Mouse (Mus musculus) midbrain, embryonic 14.5 days (tissue): ENCODE measurements around the gene Serpinb3a. TPM values are rescaled to one million over a fixed set of nuclear protein-coding genes. Genes with fewer than 3 reads are reported as not detected.
"Not testable (repeated sequence)": the region's sequence is repeated elsewhere in the genome, so short reads cannot be mapped to it uniquely, and the experiment has no call there.

Experiments used
- ATAC-seq: fragments of 200-750 bp; cut with Nextera tagmentation; 2 replicates; pipeline ENCODE4 v1.8.0; 2017; ENCODE audit warnings: moderate number of reproducible peaks, moderate library complexity; ENCODE audit not compliant: low FRiP score, low TSS enrichment
- DNase-seq: peaks from one replicate; pipeline ENCODE4 v3.0.0-alpha.2; 2015
- H3K27ac ChIP-seq: fragments of 300-500 bp; sonication (generic); replicated peaks from 2 replicates; pipeline ENCODE4 v1.5.1; 2014; ENCODE audit warnings: mild to moderate bottlenecking, low read depth, low read length, moderate library complexity
- H3K27me3 ChIP-seq: fragments of 300-500 bp; sonication (generic); 2 replicates; pipeline ENCODE4 v1.6.1; 2014; ENCODE audit warnings: low read length, control low read depth, mixed read lengths; ENCODE audit not compliant: control insufficient read depth, insufficient read depth
- H3K36me3 ChIP-seq: fragments of 300-500 bp; sonication (generic); 2 replicates; pipeline ENCODE4 v1.6.1; 2014; ENCODE audit warnings: low read length, control low read depth; ENCODE audit not compliant: control insufficient read depth, insufficient read depth
- H3K4me1 ChIP-seq: fragments of 300-500 bp; sonication (generic); 2 replicates; pipeline ENCODE4 v1.6.1; 2014; ENCODE audit warnings: mild to moderate bottlenecking, antibody characterized with exemption, low read length, control low read depth; ENCODE audit not compliant: control insufficient read depth, insufficient read depth
- H3K4me2 ChIP-seq: fragments of 300-500 bp; sonication (generic); 2 replicates; pipeline ENCODE4 v1.6.1; 2014; ENCODE audit warnings: mild to moderate bottlenecking, low read length, moderate library complexity
- H3K4me3 ChIP-seq: fragments of 300-500 bp; sonication (generic); replicated peaks from 2 replicates; pipeline ENCODE4 v1.5.1; 2014; ENCODE audit warnings: low read depth, low read length
- H3K9ac ChIP-seq: fragments of 300-500 bp; sonication (generic); replicated peaks from 2 replicates; pipeline ENCODE4 v1.6.1; 2014; ENCODE audit warnings: mild to moderate bottlenecking, low read length, moderate library complexity
- H3K9me3 ChIP-seq: fragments of 300-500 bp; sonication (generic); 2 replicates; pipeline ENCODE4 v1.6.1; 2016; ENCODE audit warnings: low read length, control low read depth, mixed read lengths; ENCODE audit not compliant: control insufficient read depth
- WGBS: fragments of 180-500 bp; shearing (Covaris S2); extraction: QIAGEN DNeasy Blood & Tissue Kit; methylation state at CpG from one replicate; pipeline ENCODE4 v1.1.7; 2014; 5-methylcytosine and 5-hydroxymethylcytosine counted together
- polyA plus RNA-seq: library from polyadenylated mRNA; unstranded; fragments of >200 nt; fragmentation: Nextera tagmentation; extraction: Ambion mirVana; gene quantifications from 2 replicates; pipeline ENCODE4 v1.2.1, GENCODE M21; 2014

The Serpinb3a gene
- not detected in 2 replicates for polyA plus RNA-seq

GRCm38 (mm10) chr1:107052203-107052602 lies at the start of gene Serpinb3a:
Gene Serpinb3a (minus strand): TSS chr1:107052303.
- WGBS: 82% methylated on average over 1 of the region's 1 CpGs
- Histone ChIP-seq H3K4me3 (no peak within 1 kb of the TSS), H3K9me3 (no peaks in the 10 kb centered on the region), H3K27ac (no peak within 1 kb of the TSS), H3K4me1 (no peaks in the 10 kb centered on the region), H3K4me2 (no peak within 1 kb of the TSS), H3K27me3 (no peaks in the 10 kb centered on the region), H3K9ac (no peak within 1 kb of the TSS), H3K36me3 (no peaks in the 10 kb centered on the region)
- DNase-seq: no peak
- ATAC-seq: no peak

GRCm38 (mm10) chr1:107098417-107098816 lies 46.3 kb upstream of the Serpinb3a start:
- H3K4me3 ChIP-seq: no peak overlapping the region
- H3K36me3 ChIP-seq: no peaks in the 10 kb centered on the region
- H3K27ac ChIP-seq: no peak overlapping the region
- H3K4me1 ChIP-seq: no peaks in the 10 kb centered on the region
- ATAC-seq (peak; percentile 53; the same call in 1 of the 2 replicates), DNase-seq (no peak)
- no peak overlapping the region for H3K9ac ChIP-seq
- H3K4me2 ChIP-seq: no peak overlapping the region
- WGBS: 91% methylated on average over 2 of the region's 2 CpGs
- H3K27me3 ChIP-seq: no peaks in the 10 kb centered on the region
- H3K9me3 ChIP-seq: no peaks in the 10 kb centered on the region

- H3K9me3 ChIP-seq: no peaks in the 10 kb centered on the region
- no peak within 1 kb of the TSS for H3K4me2 ChIP-seq
- H3K4me3 ChIP-seq: no peak within 1 kb of the TSS
- no peak within 1 kb of the TSS for H3K27ac ChIP-seq
- H3K4me1 ChIP-seq: no peaks in the 10 kb centered on the region
- DNase-seq (no peak), ATAC-seq (no peak)
- no peaks in the 10 kb centered on the region for H3K27me3 ChIP-seq
- H3K9ac ChIP-seq: no peak within 1 kb of the TSS
- no peaks in the 10 kb centered on the region for H3K36me3 ChIP-seq
These were observed 31.3 kb upstream of the Serpinb3a start, which contains the start of gene Serpinb3d for GRCm38 (mm10) chr1:107083406-107083805. Gene Serpinb3d (minus strand): TSS chr1:107083506.

GRCm38 (mm10) chr1:107034236-107034635 lies 17.9 kb downstream of the Serpinb3a start:
- H3K9me3 ChIP-seq, H3K27ac ChIP-seq, ATAC-seq, DNase-seq, H3K27me3 ChIP-seq, H3K4me2 ChIP-seq, H3K36me3 ChIP-seq, H3K9ac ChIP-seq, H3K4me3 ChIP-seq, H3K4me1 ChIP-seq: not testable (repeated sequence)
- 89% methylated on average over 3 of the region's 3 CpGs for WGBS

- ATAC-seq (no peak), DNase-seq (no peak)
- H3K4me1 ChIP-seq: no peaks in the 10 kb centered on the region
- H3K4me2 ChIP-seq: no peak overlapping the region
- H3K27ac ChIP-seq: no peak overlapping the region
- no peaks in the 10 kb centered on the region for H3K9me3 ChIP-seq
- WGBS: 68% methylated on average over 1 of the region's 1 CpGs
- H3K4me3 ChIP-seq: no peak overlapping the region
- no peak overlapping the region for H3K9ac ChIP-seq
- H3K36me3 ChIP-seq: no peaks in the 10 kb centered on the region
- no peaks in the 10 kb centered on the region for H3K27me3 ChIP-seq
These were observed 26.2 kb downstream of the Serpinb3a start for GRCm38 (mm10) chr1:107025886-107026285.

GRCm38 (mm10) chr1:107015210-107015609 lies 36.9 kb downstream of the Serpinb3a start:
- Histone ChIP-seq H3K4me3 (no peak overlapping the region), H3K36me3 (no peaks in the 10 kb centered on the region), H3K9me3 (no peaks in the 10 kb centered on the region), H3K4me2 (no peak overlapping the region), H3K27me3 (no peaks in the 10 kb centered on the region), H3K9ac (no peak overlapping the region), H3K4me1 (no peaks in the 10 kb centered on the region), H3K27ac (no peak overlapping the region)
- ATAC-seq: no peak
- 84% methylated on average over 7 of the region's 7 CpGs for WGBS
- no peak for DNase-seq

GRCm38 (mm10) chr1:107014530-107014929 lies 37.6 kb downstream of the Serpinb3a start:
- Histone ChIP-seq H3K27me3 (no peaks in the 10 kb centered on the region), H3K4me3 (no peak overlapping the region), H3K4me2 (no peak overlapping the region), H3K9ac (no peak overlapping the region), H3K9me3 (no peaks in the 10 kb centered on the region), H3K27ac (no peak overlapping the region), H3K36me3 (no peaks in the 10 kb centered on the region), H3K4me1 (no peaks in the 10 kb centered on the region)
- DNase-seq: peak; percentile 61
- ATAC-seq: no peak; the same call in 1 of the 2 replicates
- WGBS: 54% methylated on average over 2 of the region's 2 CpGs

GRCm38 (mm10) chr1:107006316-107006715 lies 45.8 kb downstream of the Serpinb3a start:
- no peak overlapping the region for H3K27ac ChIP-seq
- no peak overlapping the region for H3K4me3 ChIP-seq
- no peaks in the 10 kb centered on the region for H3K9me3 ChIP-seq
- no peak overlapping the region for H3K4me2 ChIP-seq
- no peak for DNase-seq
- no peaks in the 10 kb centered on the region for H3K27me3 ChIP-seq
- no peaks in the 10 kb centered on the region for H3K4me1 ChIP-seq
- no peaks in the 10 kb centered on the region for H3K36me3 ChIP-seq
- ATAC-seq: no peak
- 78% methylated on average over 3 of the region's 3 CpGs for WGBS
- H3K9ac ChIP-seq: no peak overlapping the region

GRCm38 (mm10) chr1:107001754-107002153 lies 50.3 kb downstream of the Serpinb3a start:
- Histone ChIP-seq H3K9me3 (no peaks in the 10 kb centered on the region), H3K9ac (no peak overlapping the region), H3K4me3 (no peak overlapping the region), H3K4me2 (no peak overlapping the region), H3K4me1 (no peaks in the 10 kb centered on the region), H3K27me3 (no peaks in the 10 kb centered on the region), H3K27ac (no peak overlapping the region), H3K36me3 (no peaks in the 10 kb centered on the region)
- ATAC-seq: no peak
- DNase-seq: no peak
- 86% methylated on average over 2 of the region's 2 CpGs for WGBS
